Mouse (Mus musculus) cortical plate, adult 2 months (tissue): ENCODE data around the gene Grik4.

ENCODE experiments used
- CTCF ChIP-seq: fragments of 200-500 bp; IDR thresholded peaks from 2 replicates; pipeline ENCODE4 v1.5.1; 2011; ENCODE audit warnings: mild to moderate bottlenecking, control low read depth, low read length; ENCODE audit not compliant: insufficient read depth; ENCODE audit errors: extremely low read depth
- POLR2A ChIP-seq: fragments of 200-500 bp; IDR thresholded peaks from 2 replicates; pipeline ENCODE4 v1.6.1; 2011; ENCODE audit warnings: mild to moderate bottlenecking, low read length, control low read depth; ENCODE audit not compliant: insufficient read depth; ENCODE audit errors: extremely low read depth

GRCm38 (mm10) chr9:42846676-42847425, 97.4 kb downstream of the Grik4 start:
- TF ChIP-seq POLR2A (no peak), CTCF (no peak)
